Mouse (Mus musculus) limb, embryonic 12.5 days (tissue): ENCODE measurements around the gene Tecpr2. TPM values are rescaled to one million over a fixed set of nuclear protein-coding genes. Genes with fewer than 3 reads are reported as not detected.

Source experiments
- ATAC-seq: fragments of 200-750 bp; cut with Nextera tagmentation; 2 replicates; pipeline ENCODE4 v1.8.0; 2017; ENCODE audit warnings: low read depth, moderate TSS enrichment; ENCODE audit not compliant: insufficient number of reproducible peaks, insufficient read depth, low FRiP score, low TSS enrichment
- H3K27ac ChIP-seq: fragments of 300-500 bp; sonication (generic); 2 replicates; pipeline ENCODE4 v1.5.1; 2016; ENCODE audit warnings: mild to moderate bottlenecking, moderate library complexity
- H3K27me3 ChIP-seq: fragments of 300-500 bp; sonication (generic); 2 replicates; pipeline ENCODE4 v1.6.1; 2016; ENCODE audit warnings: mild to moderate bottlenecking, moderate library complexity
- H3K36me3 ChIP-seq: fragments of 300-500 bp; sonication (generic); 2 replicates; pipeline ENCODE4 v1.6.1; 2016; ENCODE audit warnings: mild to moderate bottlenecking, moderate library complexity
- H3K4me1 ChIP-seq: fragments of 300-500 bp; sonication (generic); replicated peaks from 2 replicates; pipeline ENCODE4 v1.6.1; 2016
- H3K4me2 ChIP-seq: fragments of 300-500 bp; sonication (generic); 2 replicates; pipeline ENCODE4 v1.6.1; 2016; ENCODE audit warnings: mild to moderate bottlenecking, moderate library complexity
- H3K4me3 ChIP-seq: fragments of 300-500 bp; sonication (generic); replicated peaks from 2 replicates; pipeline ENCODE4 v1.5.1; 2016; ENCODE audit warnings: mild to moderate bottlenecking
- H3K9ac ChIP-seq: fragments of 300-500 bp; sonication (generic); replicated peaks from 2 replicates; pipeline ENCODE4 v1.6.1; 2016; ENCODE audit warnings: mild to moderate bottlenecking, moderate library complexity
- H3K9me3 ChIP-seq: fragments of 300-500 bp; sonication (generic); 2 replicates; pipeline ENCODE4 v1.6.1; 2016; ENCODE audit warnings: mild to moderate bottlenecking, moderate library complexity
- WGBS: fragments of 180-500 bp; shearing (Covaris S2); methylation state at CpG from one replicate; pipeline ENCODE4 v1.1.7; 2016; 5-methylcytosine and 5-hydroxymethylcytosine counted together
- polyA plus RNA-seq: library from polyadenylated mRNA; unstranded; fragments of >200 nt; fragmentation: Nextera tagmentation; extraction: Ambion mirVana; gene quantifications from 2 replicates; pipeline ENCODE4 v1.2.1, GENCODE M21; 2016

The Tecpr2 gene
- polyA plus RNA-seq, 1 experiment from 2014 or later, result 6.1 TPM

- no peaks in the 10 kb centered on the region for H3K9me3 ChIP-seq
- H3K4me1 ChIP-seq, result peaks cover 6% of the 10 kb centered on the region; the same call in 1 of the 2 replicates
- peak overlapping the region; percentile 81; the same call in 1 of the 2 replicates for H3K27ac ChIP-seq
- peak overlapping the region; percentile 58 for H3K4me2 ChIP-seq
- peak; percentile 81 for ATAC-seq
- peak overlapping the region; percentile 62 for H3K9ac ChIP-seq
- no peaks in the 10 kb centered on the region for H3K36me3 ChIP-seq
- no peaks in the 10 kb centered on the region for H3K27me3 ChIP-seq
- 5% methylated on average over 23 of the region's 23 CpGs for WGBS
- H3K4me3 ChIP-seq, result peak overlapping the region; percentile 50
Observed at GRCm38 (mm10) chr12:110991361-110992127, 102.5 kb downstream of the Tecpr2 start.

GRCm38 (mm10) chr12:110992128-110992553, 103.1 kb downstream of the Tecpr2 start:
- Histone ChIP-seq H3K4me1 (peaks cover 6% of the 10 kb centered on the region; the same call in 1 of the 2 replicates), H3K4me3 (peak overlapping the region; percentile 50), H3K4me2 (peak overlapping the region; percentile 58), H3K9me3 (no peaks in the 10 kb centered on the region), H3K27me3 (no peaks in the 10 kb centered on the region), H3K36me3 (no peaks in the 10 kb centered on the region), H3K9ac (peak overlapping the region; percentile 62), H3K27ac (peak overlapping the region; percentile 81)
- ATAC-seq, result peak; percentile 91
- under 1% methylated on average over 24 of the region's 24 CpGs for WGBS

GRCm38 (mm10) chr12:110992771-110993170, 103.7 kb downstream of the Tecpr2 start:
- H3K36me3 ChIP-seq, result no peaks in the 10 kb centered on the region
- H3K4me3 ChIP-seq, result peak overlapping the region; percentile 50
- no peak overlapping the region; the same call in 1 of the 2 replicates for H3K9ac ChIP-seq
- peaks cover 3% of the 10 kb centered on the region; the same call in 1 of the 2 replicates for H3K9me3 ChIP-seq
- H3K4me1 ChIP-seq, result peaks cover 6% of the 10 kb centered on the region; the same call in 1 of the 2 replicates
- peak overlapping the region; percentile 58 for H3K4me2 ChIP-seq
- H3K27ac ChIP-seq, result 0 out of 2 replicates have a peak overlapping the region, but pooled peaks have one; percentile 25
- 77% methylated on average over 12 of the region's 12 CpGs for WGBS
- no peaks in the 10 kb centered on the region for H3K27me3 ChIP-seq
- 0 out of 2 replicates have a peak, but pooled peaks have one; percentile 11 for ATAC-seq

GRCm38 (mm10) chr12:110993226-110993625, 104.2 kb downstream of the Tecpr2 start:
- peaks cover 5% of the 10 kb centered on the region; the same call in 1 of the 2 replicates for H3K9me3 ChIP-seq
- H3K36me3 ChIP-seq, result no peaks in the 10 kb centered on the region
- no peak overlapping the region for H3K4me3 ChIP-seq
- H3K4me1 ChIP-seq, result peaks cover 6% of the 10 kb centered on the region; the same call in 1 of the 2 replicates
- no peak for ATAC-seq
- H3K4me2 ChIP-seq, result no peak overlapping the region
- 87% methylated on average over 3 of the region's 3 CpGs for WGBS
- 0 out of 2 replicates have a peak overlapping the region, but pooled peaks have one; percentile 25 for H3K27ac ChIP-seq
- H3K27me3 ChIP-seq, result no peaks in the 10 kb centered on the region
- H3K9ac ChIP-seq, result no peak overlapping the region; the same call in 1 of the 2 replicates

GRCm38 (mm10) chr12:110994666-110995065, 105.6 kb downstream of the Tecpr2 start:
- 40% methylated on average over 12 of the region's 12 CpGs for WGBS
- Histone ChIP-seq H3K36me3 (no peaks in the 10 kb centered on the region), H3K4me1 (peaks cover 6% of the 10 kb centered on the region; the same call in 1 of the 2 replicates), H3K4me3 (no peak overlapping the region), H3K9me3 (peaks cover 11% of the 10 kb centered on the region; the same call in 1 of the 2 replicates), H3K27me3 (no peaks in the 10 kb centered on the region), H3K4me2 (no peak overlapping the region), H3K9ac (no peak overlapping the region), H3K27ac (no peak overlapping the region)
- ATAC-seq, result no peak

GRCm38 (mm10) chr12:110998092-110998491, 109.0 kb downstream of the Tecpr2 start:
- Histone ChIP-seq H3K9ac (no peak overlapping the region), H3K4me2 (no peak overlapping the region), H3K4me3 (no peak overlapping the region), H3K27ac (no peak overlapping the region), H3K4me1 (no peaks in the 10 kb centered on the region), H3K9me3 (peaks cover 11% of the 10 kb centered on the region; the same call in 1 of the 2 replicates), H3K27me3 (no peaks in the 10 kb centered on the region), H3K36me3 (no peaks in the 10 kb centered on the region)
- no peak for ATAC-seq
- WGBS, result 95% methylated on average over 11 of the region's 11 CpGs

- Histone ChIP-seq H3K4me1 (no peaks in the 10 kb centered on the region), H3K4me3 (no peak overlapping the region), H3K9ac (no peak overlapping the region), H3K36me3 (no peaks in the 10 kb centered on the region), H3K27me3 (no peaks in the 10 kb centered on the region), H3K27ac (no peak overlapping the region), H3K4me2 (no peak overlapping the region), H3K9me3 (peaks cover 11% of the 10 kb centered on the region; the same call in 1 of the 2 replicates)
- no peak for ATAC-seq
- WGBS, result 88% methylated on average over 2 of the region's 2 CpGs
Observed at GRCm38 (mm10) chr12:110999820-111000219, 110.8 kb downstream of the Tecpr2 start.

- peaks cover 11% of the 10 kb centered on the region; the same call in 1 of the 2 replicates for H3K9me3 ChIP-seq
- no peaks in the 10 kb centered on the region for H3K27me3 ChIP-seq
- no peaks in the 10 kb centered on the region for H3K36me3 ChIP-seq
- no peak for ATAC-seq
- no peak overlapping the region for H3K9ac ChIP-seq
- H3K4me2 ChIP-seq, result no peak overlapping the region
- 94% methylated on average over 7 of the region's 7 CpGs for WGBS
- H3K27ac ChIP-seq, result no peak overlapping the region
- H3K4me1 ChIP-seq, result no peaks in the 10 kb centered on the region
- H3K4me3 ChIP-seq, result no peak overlapping the region
Observed at GRCm38 (mm10) chr12:111000956-111001355, 111.9 kb downstream of the Tecpr2 start.

- H3K9me3 ChIP-seq, result no peaks in the 10 kb centered on the region
- H3K4me2 ChIP-seq, result no peak overlapping the region
- H3K27me3 ChIP-seq, result no peaks in the 10 kb centered on the region
- no peaks in the 10 kb centered on the region for H3K36me3 ChIP-seq
- peaks cover 23% of the 10 kb centered on the region for H3K4me1 ChIP-seq
- no peak overlapping the region for H3K9ac ChIP-seq
- WGBS, result 78% methylated on average over 9 of the region's 9 CpGs
- no peak for ATAC-seq
- no peak overlapping the region for H3K4me3 ChIP-seq
- H3K27ac ChIP-seq, result no peak overlapping the region
Observed at GRCm38 (mm10) chr12:111004142-111004541, 115.1 kb downstream of the Tecpr2 start.

- H3K4me2 ChIP-seq, result no peak overlapping the region
- H3K27ac ChIP-seq, result no peak overlapping the region
- peak; percentile 46; the same call in 1 of the 2 replicates for ATAC-seq
- no peaks in the 10 kb centered on the region for H3K27me3 ChIP-seq
- no peak overlapping the region for H3K4me3 ChIP-seq
- H3K9ac ChIP-seq, result no peak overlapping the region
- 49% methylated on average over 6 of the region's 6 CpGs for WGBS
- H3K36me3 ChIP-seq, result no peaks in the 10 kb centered on the region
- peaks cover 24% of the 10 kb centered on the region for H3K4me1 ChIP-seq
- no peaks in the 10 kb centered on the region for H3K9me3 ChIP-seq
Observed at GRCm38 (mm10) chr12:111005803-111006202, 116.7 kb downstream of the Tecpr2 start.

- Histone ChIP-seq H3K4me2 (no peak overlapping the region), H3K27me3 (no peaks in the 10 kb centered on the region), H3K27ac (peak overlapping the region; percentile 41; the same call in 1 of the 2 replicates), H3K36me3 (no peaks in the 10 kb centered on the region), H3K4me3 (no peak overlapping the region), H3K9ac (no peak overlapping the region), H3K9me3 (no peaks in the 10 kb centered on the region), H3K4me1 (peaks cover 24% of the 10 kb centered on the region)
- ATAC-seq, result no peak
- 84% methylated on average over 5 of the region's 5 CpGs for WGBS
Observed at GRCm38 (mm10) chr12:111006339-111006738, 117.3 kb downstream of the Tecpr2 start.
